In genomic region chr11:32568637-32569293, GRCm38 (mm10) we compare ENCODE assay signal across 27 mouse cellular contexts. TPM values are rescaled to one million over a fixed set of nuclear protein-coding genes. Genes with fewer than 3 reads are reported as not detected.
DNase-seq lines count a peak whose midpoint lies in the region; ATAC-seq lines count a peak whose summit lies in the region.
"Had no signal": no experiment of that assay in that cellular context is flagged by ENCODE, and none has a peak within 500 bp of the region (broad histone marks: within the 10 kb centered on the region; RNA-seq: fewer than 3 reads in every experiment).

No protein-coding gene starts in this region.

- no peak overlapping the region for H3K4me2 ChIP-seq in hindbrain, embryonic 11.5 days (replicated peaks; ENCODE audit: low read depth, low read length)
- no peak overlapping the region for H3K4me2 ChIP-seq in lung, embryonic 15.5 days
- no peak overlapping the region for H3K4me2 ChIP-seq in midbrain, embryonic 13.5 days (replicated peaks)
- H3K4me2 ChIP-seq: embryonic facial prominence, embryonic 13.5 days; forebrain, embryonic 15.5 days; heart, embryonic 12.5 days; midbrain, embryonic 11.5 days; neural tube, embryonic 12.5 days had no signal

- no peaks in the 10 kb centered on the region for H3K27me3 ChIP-seq in hindbrain, embryonic 10.5 days (ENCODE audit: insufficient read depth, poor library complexity, severe bottlenecking)
- no peaks in the 10 kb centered on the region for H3K27me3 ChIP-seq in hindbrain, embryonic 11.5 days (ENCODE audit: control insufficient read depth, insufficient read depth, low read length)
- H3K27me3 ChIP-seq in lung, embryonic 15.5 days, result no peaks in the 10 kb centered on the region
- no peaks in the 10 kb centered on the region for H3K27me3 ChIP-seq in midbrain, embryonic 13.5 days
- H3K27me3 ChIP-seq: embryonic facial prominence, embryonic 13.5 days; forebrain, embryonic 15.5 days; neural tube, embryonic 12.5 days had no signal

- peak; percentile 47 to 66 for DNase-seq in cerebellum, postnatal 25 days
- no peak for DNase-seq in cerebellum, adult 11-12 months
- DNase-seq in hindbrain, embryonic 10.5 days (ENCODE audit: low spot score), result no peak
- DNase-seq in hindbrain, embryonic 11.5 days (ENCODE audit: low spot score), result no peak
- no peak for DNase-seq in lung, adult 18-20 months
- DNase-seq in adipocyte (ENCODE audit: low spot score), result peak; percentile 50
- DNase-seq: adrenal gland, postnatal 25 days; kidney, adult 18-20 months; layer of hippocampus, postnatal 36 days; liver; right cerebral cortex, postnatal 4 days; thymus, adult 18-20 months; thymus, postnatal 25 days had no signal

- 0 out of 2 replicates have a peak overlapping the region, but pooled peaks have one; percentile 6 for H3K27ac ChIP-seq in hindbrain, embryonic 10.5 days
- no peak overlapping the region for H3K27ac ChIP-seq in hindbrain, embryonic 11.5 days (ENCODE audit: low read depth, low read length)
- H3K27ac ChIP-seq in lung, embryonic 15.5 days, result no peak overlapping the region
- no peak overlapping the region for H3K27ac ChIP-seq in midbrain, embryonic 13.5 days
- H3K27ac ChIP-seq: embryonic facial prominence, embryonic 13.5 days; forebrain, embryonic 10.5 days; forebrain, embryonic 15.5 days; neural tube, embryonic 12.5 days; stomach, postnatal 0 days had no signal

- H3K9ac ChIP-seq in hindbrain, embryonic 11.5 days (ENCODE audit: low read depth, low read length), result no peak overlapping the region
- H3K9ac ChIP-seq in lung, embryonic 15.5 days, result no peak overlapping the region
- no peak overlapping the region for H3K9ac ChIP-seq in midbrain, embryonic 13.5 days (replicated peaks)
- H3K9ac ChIP-seq: embryonic facial prominence, embryonic 13.5 days; forebrain, embryonic 15.5 days; heart, embryonic 12.5 days; neural tube, embryonic 12.5 days had no signal

- ATAC-seq in hindbrain, embryonic 11.5 days (ENCODE audit: low FRiP score), result no peak
- 0 out of 2 replicates have a peak, but pooled peaks have one; percentile 54 for ATAC-seq in lung, embryonic 15.5 days (ENCODE audit: borderline replicate concordance, extremely low read depth, low FRiP score, low TSS enrichment)
- no peak for ATAC-seq in midbrain, embryonic 13.5 days
- ATAC-seq: CD4-positive, CD25-positive, alpha-beta regulatory T cell, adult 4 months; forebrain, embryonic 15.5 days; hindbrain, embryonic 16.5 days had no signal

- no peaks in the 10 kb centered on the region for H3K36me3 ChIP-seq in hindbrain, embryonic 10.5 days
- no peaks in the 10 kb centered on the region for H3K36me3 ChIP-seq in hindbrain, embryonic 11.5 days (ENCODE audit: control insufficient read depth, insufficient read depth, low read length)
- no peaks in the 10 kb centered on the region for H3K36me3 ChIP-seq in lung, embryonic 15.5 days
- no peaks in the 10 kb centered on the region for H3K36me3 ChIP-seq in midbrain, embryonic 13.5 days
- H3K36me3 ChIP-seq: embryonic facial prominence, embryonic 13.5 days; forebrain, embryonic 10.5 days; forebrain, embryonic 15.5 days; heart, embryonic 12.5 days; neural tube, embryonic 12.5 days had no signal

- H3K9me3 ChIP-seq in hindbrain, embryonic 10.5 days, result no peaks in the 10 kb centered on the region
- no peaks in the 10 kb centered on the region for H3K9me3 ChIP-seq in hindbrain, embryonic 11.5 days (ENCODE audit: control insufficient read depth, low read length)
- H3K9me3 ChIP-seq in lung, embryonic 15.5 days, result no peaks in the 10 kb centered on the region
- peaks cover 2% of the 10 kb centered on the region; the same call in 1 of the 2 replicates for H3K9me3 ChIP-seq in midbrain, embryonic 13.5 days
- H3K9me3 ChIP-seq: embryonic facial prominence, embryonic 13.5 days; forebrain, embryonic 10.5 days; forebrain, embryonic 15.5 days; heart, embryonic 12.5 days; neural tube, embryonic 12.5 days had no signal

- WGBS in hindbrain, embryonic 10.5 days, result 88% methylated on average over 15 of the region's 15 CpGs
- WGBS in hindbrain, embryonic 11.5 days, result 92% methylated on average over 15 of the region's 15 CpGs
- WGBS in lung, embryonic 15.5 days, result 74% methylated on average over 15 of the region's 15 CpGs
- WGBS in midbrain, embryonic 13.5 days, result 89% methylated on average over 15 of the region's 15 CpGs

- peaks cover 35% of the 10 kb centered on the region for H3K4me1 ChIP-seq in hindbrain, embryonic 10.5 days (replicated peaks)
- H3K4me1 ChIP-seq in hindbrain, embryonic 11.5 days (replicated peaks; ENCODE audit: control insufficient read depth, insufficient read depth, low read length), result no peaks in the 10 kb centered on the region; the same call in 1 of the 2 replicates
- peaks cover 11% of the 10 kb centered on the region; the same call in 1 of the 2 replicates for H3K4me1 ChIP-seq in lung, embryonic 15.5 days
- H3K4me1 ChIP-seq in midbrain, embryonic 13.5 days (replicated peaks), result peaks cover 9% of the 10 kb centered on the region; the same call in 1 of the 2 replicates
- H3K4me1 ChIP-seq: forebrain, embryonic 15.5 days had no signal

- H3K4me3 ChIP-seq in hindbrain, embryonic 10.5 days, result no peak overlapping the region
- H3K4me3 ChIP-seq in hindbrain, embryonic 11.5 days (ENCODE audit: low read depth, low read length), result no peak overlapping the region
- H3K4me3 ChIP-seq in lung, embryonic 15.5 days, result no peak overlapping the region
- no peak overlapping the region for H3K4me3 ChIP-seq in midbrain, embryonic 13.5 days (replicated peaks)
- H3K4me3 ChIP-seq: embryonic facial prominence, embryonic 13.5 days; forebrain, embryonic 10.5 days; forebrain, embryonic 15.5 days; heart, embryonic 12.5 days; myocyte; neural tube, embryonic 12.5 days had no signal

RNA-seq across cellular contexts. Expression of gene Stk10, which starts 35.7 kb away (rescaled TPM):
- 3.0 TPM in 2 replicates for polyA plus RNA-seq in hindbrain, embryonic 10.5 days (2016; fragmentation: Nextera tagmentation; extraction: Ambion mirVana)
- 1.3 and 2.3 TPM in 2 replicates for polyA plus RNA-seq in hindbrain, embryonic 11.5 days (2014; fragmentation: Nextera tagmentation; extraction: Ambion mirVana)
- 1.9 and 2.9 TPM in 2 replicates for polyA plus RNA-seq in lung, embryonic 15.5 days (2015; fragmentation: Nextera tagmentation; extraction: Ambion mirVana)
- polyA plus RNA-seq in midbrain, embryonic 13.5 days (2015; fragmentation: Nextera tagmentation; extraction: Ambion mirVana), result 1.1 and 2.3 TPM in 2 replicates

RNA-seq across cellular contexts. Expression of gene Efcab9, which starts 36.9 kb away (rescaled TPM):
- polyA plus RNA-seq in hindbrain, embryonic 10.5 days (2016; fragmentation: Nextera tagmentation; extraction: Ambion mirVana), result 0.45 TPM in 1 of 2 replicates, not detected in the other
- polyA plus RNA-seq in hindbrain, embryonic 11.5 days (2014; fragmentation: Nextera tagmentation; extraction: Ambion mirVana), result 0.28 TPM in 1 of 2 replicates, not detected in the other
- polyA plus RNA-seq in lung, embryonic 15.5 days (2015; fragmentation: Nextera tagmentation; extraction: Ambion mirVana), result 0.58 and 0.81 TPM in 2 replicates
- 0.35 TPM in 1 of 2 replicates, not detected in the other for polyA plus RNA-seq in midbrain, embryonic 13.5 days (2015; fragmentation: Nextera tagmentation; extraction: Ambion mirVana)
- polyA plus RNA-seq: embryonic facial prominence, embryonic 13.5 days; hindbrain, embryonic 16.5 days; limb, embryonic 11.5 days; midbrain, postnatal 0 days had no signal

Comparison
In these comparisons a context has a peak if more than half of its experiments do, and no peak if none do; other contexts are left out.
1. DNase-seq: peak in cerebellum, postnatal 25 days (2 of 2) and adipocyte (single experiment); none in cerebellum, adult 11-12 months (single experiment), hindbrain, embryonic 10.5 days (single experiment), hindbrain, embryonic 11.5 days (single experiment) and lung, adult 18-20 months (0 of 2).